Mouse (Mus musculus) liver, adult 2 months (tissue): ENCODE results near the gene Tmprss2. TPM values are rescaled to one million over a fixed set of nuclear protein-coding genes. Genes with fewer than 3 reads are reported as not detected.

Experiments used
- DNase-seq: peaks from one replicate; pipeline ENCODE4 v3.0.0-alpha.2; 2011; ENCODE audit warnings: low read depth, low spot score; ENCODE audit errors: extremely low read depth
- H3K27ac ChIP-seq: fragments of 200-500 bp; replicated peaks from 2 replicates; pipeline ENCODE4 v1.5.1; 2012; ENCODE audit warnings: low read depth, mild to moderate bottlenecking, control low read depth, inconsistent platforms, low read length; ENCODE audit not compliant: insufficient read depth
- H3K27me3 ChIP-seq: fragments of 200-500 bp; 2 replicates; pipeline ENCODE4 v1.6.1; 2012; ENCODE audit warnings: mild to moderate bottlenecking, moderate library complexity, low read length, inconsistent platforms; ENCODE audit not compliant: control insufficient read depth, insufficient read depth
- H3K36me3 ChIP-seq: fragments of 200-500 bp; 2 replicates; pipeline ENCODE4 v1.6.1; 2012; ENCODE audit warnings: low read length, inconsistent platforms; ENCODE audit not compliant: control insufficient read depth, insufficient read depth
- H3K4me1 ChIP-seq: fragments of 200-500 bp; 2 replicates; pipeline ENCODE4 v1.6.1; 2011; ENCODE audit warnings: low read length; ENCODE audit not compliant: control insufficient read depth, insufficient read depth
- H3K4me3 ChIP-seq: fragments of 200-500 bp; 2 replicates; pipeline ENCODE4 v1.5.1; 2011; ENCODE audit warnings: low read depth, mild to moderate bottlenecking, control low read depth, low read length, moderate library complexity; ENCODE audit not compliant: insufficient read depth
- H3K79me2 ChIP-seq: fragments of 200-500 bp; 2 replicates; pipeline ENCODE4 v1.6.1; 2012; ENCODE audit warnings: inconsistent platforms, mild to moderate bottlenecking, low read length, moderate library complexity; ENCODE audit not compliant: control insufficient read depth, insufficient read depth
- H3K9ac ChIP-seq: fragments of 200-500 bp; 2 replicates; pipeline ENCODE4 v1.6.1; 2012; ENCODE audit warnings: low read depth, mild to moderate bottlenecking, control low read depth, inconsistent platforms, low read length
- CTCF ChIP-seq: fragments of 200-500 bp; IDR thresholded peaks from 2 replicates; pipeline ENCODE4 v1.5.1; 2011; ENCODE audit warnings: low read depth, low read length, control low read depth
- POLR2A ChIP-seq: fragments of 200-500 bp; IDR thresholded peaks from 2 replicates; pipeline ENCODE4 v1.6.1; 2011; ENCODE audit warnings: low read length, control low read depth; ENCODE audit not compliant: insufficient read depth; ENCODE audit errors: extremely low read depth
- WGBS: fragments of 180-500 bp; shearing (Covaris S2); methylation state at CpG from one replicate; pipeline ENCODE4 v1.1.7; 2018; 5-methylcytosine and 5-hydroxymethylcytosine counted together
- polyA plus RNA-seq: library from polyadenylated mRNA; depleted of rRNA; stranded (reverse); fragments of >200 nt; gene quantifications from 2 replicates; pipeline ENCODE4 v1.2.3, GENCODE M21; 2012
- total RNA-seq: library from RNA; depleted of rRNA; stranded (reverse); fragments of >200 nt; gene quantifications from 2 replicates; pipeline ENCODE4 v1.2.3, GENCODE M21; 2014

Tmprss2 gene
- total and polyA plus RNA-seq, 2 experiments: 2.8 to 5.7 TPM

DNA sequence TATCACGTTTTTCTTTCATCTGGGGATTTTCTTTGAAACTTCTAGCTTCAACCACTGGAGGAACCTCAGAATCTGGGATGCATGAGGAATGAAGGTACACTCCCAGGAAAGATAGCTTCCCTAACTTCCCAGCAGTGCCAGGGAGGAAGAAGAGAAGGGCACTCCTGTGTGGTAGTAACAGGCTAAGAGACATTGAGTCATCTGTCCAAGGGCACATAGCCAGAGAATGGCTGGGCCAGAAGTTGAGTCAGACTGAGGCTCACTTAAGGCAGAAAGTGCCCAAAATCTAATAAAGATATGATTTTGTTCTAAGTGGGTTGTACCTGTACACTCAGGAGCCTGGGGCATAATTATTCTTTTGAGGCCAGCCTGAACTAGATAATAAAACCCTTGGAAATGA, 41.6 kb downstream of the Tmprss2 start:
- no peak for TF ChIP-seq CTCF
- no peak for TF ChIP-seq POLR2A
- H3K27me3 ChIP-seq: no peaks in the 10 kb centered on the region
- WGBS: 82% methylated on average over 1 of the region's 1 CpGs
- H3K27ac ChIP-seq: no peak overlapping the region
- no peaks in the 10 kb centered on the region for H3K79me2 ChIP-seq
- H3K4me1 ChIP-seq: no peaks in the 10 kb centered on the region
- no peak overlapping the region for H3K9ac ChIP-seq
- no peak for DNase-seq
- H3K36me3 ChIP-seq: peaks cover 7% of the 10 kb centered on the region
- H3K4me3 ChIP-seq: no peak overlapping the region

DNA sequence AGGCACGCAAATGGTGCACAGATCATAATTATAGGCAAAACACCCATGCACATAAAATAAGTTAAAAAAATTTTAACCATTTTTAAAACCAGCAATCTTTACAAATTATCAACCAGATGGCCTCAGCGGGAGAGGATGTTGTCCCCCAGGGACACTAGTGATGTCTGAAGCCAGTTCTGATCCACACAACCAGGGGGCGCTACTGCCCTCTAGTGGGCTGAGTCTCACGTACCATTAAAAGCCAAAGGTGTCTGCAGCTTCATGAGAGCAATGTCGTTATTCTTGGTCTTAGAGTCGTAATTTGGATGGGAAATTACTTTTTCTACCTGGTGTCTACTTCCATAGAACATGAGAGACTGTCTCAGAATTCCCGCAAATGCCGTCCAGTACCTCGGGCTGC, 42.3 kb downstream of the Tmprss2 start:
- no peak for DNase-seq
- H3K4me3 ChIP-seq: no peak overlapping the region
- no peaks in the 10 kb centered on the region for H3K27me3 ChIP-seq
- no peaks in the 10 kb centered on the region for H3K4me1 ChIP-seq
- WGBS: 67% methylated on average over 9 of the region's 9 CpGs
- H3K27ac ChIP-seq: no peak overlapping the region
- TF ChIP-seq POLR2A (no peak), CTCF (peak; percentile 69)
- peaks cover 9% of the 10 kb centered on the region for H3K36me3 ChIP-seq
- no peaks in the 10 kb centered on the region for H3K79me2 ChIP-seq
- no peak overlapping the region for H3K9ac ChIP-seq

DNA sequence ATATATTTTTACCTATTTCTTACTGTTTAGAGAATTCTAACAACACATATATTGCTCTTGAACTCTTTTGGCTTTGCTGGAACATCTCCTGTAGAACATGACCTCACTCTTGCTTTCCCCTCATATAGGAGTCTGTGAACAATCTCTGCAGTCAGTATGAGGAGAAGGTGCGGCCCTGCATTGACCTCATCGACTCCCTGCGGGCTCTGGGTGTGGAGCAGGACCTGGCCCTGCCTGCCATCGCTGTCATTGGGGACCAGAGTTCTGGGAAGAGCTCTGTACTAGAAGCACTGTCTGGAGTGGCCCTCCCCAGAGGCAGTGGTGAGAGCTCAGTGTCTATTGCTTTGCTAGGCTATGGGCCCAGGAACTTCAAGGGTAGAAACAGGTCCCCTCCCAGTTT, 66.7 kb downstream of the Tmprss2 start:
- no peak for DNase-seq
- WGBS: 93% methylated on average over 4 of the region's 4 CpGs
- Histone ChIP-seq H3K79me2 (0 out of 2 replicates have a peak, but pooled peaks cover 3% of the 10 kb centered on the region), H3K36me3 (peaks cover 54% of the 10 kb centered on the region), H3K4me3 (no peak overlapping the region), H3K27me3 (no peaks in the 10 kb centered on the region), H3K27ac (no peak overlapping the region), H3K4me1 (peaks cover 6% of the 10 kb centered on the region), H3K9ac (no peak overlapping the region)
- TF ChIP-seq CTCF (no peak), POLR2A (no peak)

DNA sequence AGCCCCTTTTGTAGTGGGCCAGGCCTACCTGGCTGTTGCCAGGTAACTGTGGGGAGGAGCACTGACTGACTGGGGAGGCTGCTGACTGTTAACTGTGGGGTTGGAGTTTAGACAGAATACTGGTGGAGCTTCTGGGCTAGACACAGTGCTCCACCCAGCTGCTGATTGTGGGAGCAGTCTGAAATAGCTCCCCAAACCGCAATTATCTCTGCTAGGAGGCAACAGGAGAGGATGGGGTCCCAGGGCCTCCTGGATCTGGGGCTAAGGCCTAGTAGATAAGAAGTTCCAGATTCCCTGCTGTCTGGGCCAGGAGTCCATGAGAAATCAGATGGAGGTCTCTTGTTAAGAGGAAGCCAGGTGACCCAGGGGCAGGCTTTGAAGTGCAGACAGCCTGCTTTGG, 74.1 kb downstream of the Tmprss2 start:
- Histone ChIP-seq H3K36me3 (peaks cover 23% of the 10 kb centered on the region), H3K27ac (peak overlapping the region; percentile 96), H3K4me3 (peak overlapping the region; percentile 6; the same call in 1 of the 2 replicates), H3K27me3 (no peaks in the 10 kb centered on the region), H3K4me1 (peaks cover 38% of the 10 kb centered on the region), H3K9ac (peak overlapping the region; percentile 72), H3K79me2 (peaks cover 10% of the 10 kb centered on the region; the same call in 1 of the 2 replicates)
- no peak for TF ChIP-seq CTCF
- TF ChIP-seq POLR2A: no peak
- WGBS: 14% methylated on average over 1 of the region's 1 CpGs
- no peak for DNase-seq

DNA sequence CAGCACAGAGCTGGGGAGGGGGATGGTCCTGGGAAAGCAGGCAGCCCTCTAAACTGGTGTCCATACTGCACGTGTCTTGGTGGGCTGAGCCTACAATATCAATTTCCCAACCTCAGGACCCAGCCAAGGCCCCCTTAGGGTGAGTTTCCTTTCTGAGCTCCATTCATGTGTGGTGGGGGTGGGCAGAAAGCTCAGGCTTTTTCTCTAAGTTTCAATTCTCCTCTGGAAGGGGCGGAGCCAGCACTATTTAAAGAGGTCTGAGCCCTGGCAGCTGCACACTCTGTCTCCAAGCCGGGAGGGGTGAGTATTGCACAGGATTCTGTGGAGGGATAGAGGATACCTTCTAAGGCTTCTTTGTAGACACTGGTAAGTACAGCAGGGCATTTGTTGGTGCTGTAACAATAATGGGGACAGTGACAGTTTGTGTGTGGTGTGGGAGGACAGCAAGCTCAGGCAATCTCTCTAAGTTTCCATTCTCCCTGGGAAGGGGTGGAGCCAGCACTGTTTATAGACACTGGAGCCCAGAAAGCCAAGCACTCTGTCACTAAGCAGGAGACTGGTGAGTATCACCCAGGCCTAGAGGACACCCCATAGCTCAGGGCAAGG, 75.1 kb downstream of the Tmprss2 start:
- H3K4me3 ChIP-seq: peak overlapping the region; percentile 53
- H3K27me3 ChIP-seq: no peaks in the 10 kb centered on the region
- WGBS: 0% methylated on average over 3 of the region's 3 CpGs
- H3K79me2 ChIP-seq: peaks cover 10% of the 10 kb centered on the region; the same call in 1 of the 2 replicates
- H3K36me3 ChIP-seq: peaks cover 18% of the 10 kb centered on the region
- H3K27ac ChIP-seq: peak overlapping the region; percentile 96
- peak overlapping the region; percentile 76 for H3K9ac ChIP-seq
- H3K4me1 ChIP-seq: peaks cover 36% of the 10 kb centered on the region
- DNase-seq: peak; percentile 76
- TF ChIP-seq CTCF: no peak
- peak; percentile 44; the same call in 1 of the 2 replicates for TF ChIP-seq POLR2A

DNA sequence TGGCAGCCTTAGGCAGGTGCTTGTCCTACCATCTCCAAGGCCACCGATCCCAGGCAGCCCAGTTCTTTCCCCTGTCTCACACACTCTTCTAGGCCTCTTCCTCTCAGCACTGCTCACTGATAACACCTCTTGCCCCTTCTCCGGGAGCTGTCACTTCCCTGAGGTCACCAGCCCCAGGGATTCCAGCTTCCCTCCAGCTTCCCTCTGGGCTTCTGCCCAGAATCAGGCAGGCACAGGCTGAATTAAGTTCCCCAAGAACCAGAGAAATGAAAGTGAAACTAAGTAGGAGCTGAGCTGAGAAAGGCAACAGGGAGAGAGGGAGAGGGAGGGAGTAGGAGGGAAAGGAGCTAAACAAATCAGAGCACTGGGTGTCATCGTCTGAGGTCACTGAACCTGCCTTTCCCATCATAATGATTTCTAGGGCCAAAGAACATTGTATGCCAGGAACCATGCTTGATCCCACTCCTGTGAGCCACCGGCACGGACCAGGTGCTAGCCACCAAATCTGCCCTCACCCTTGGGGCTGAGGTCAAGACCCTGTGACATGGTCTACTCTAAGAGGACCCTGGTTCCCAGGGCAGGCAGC, 76.0 kb downstream of the Tmprss2 start:
- Histone ChIP-seq H3K36me3 (peaks cover 13% of the 10 kb centered on the region), H3K27ac (peak overlapping the region; percentile 96), H3K4me1 (peaks cover 34% of the 10 kb centered on the region), H3K9ac (peak overlapping the region; percentile 76), H3K79me2 (peaks cover 7% of the 10 kb centered on the region; the same call in 1 of the 2 replicates), H3K27me3 (no peaks in the 10 kb centered on the region), H3K4me3 (peak overlapping the region; percentile 57)
- WGBS: 0% methylated on average over 5 of the region's 5 CpGs
- TF ChIP-seq CTCF: no peak
- 0 out of 2 replicates have a peak, but pooled peaks have one; percentile 60 for TF ChIP-seq POLR2A
- peak; percentile 99 for DNase-seq
